Mouse (Mus musculus): Measurements from ENCODE around the gene Camk1g. TPM values are rescaled to one million over a fixed set of nuclear protein-coding genes. Genes with fewer than 3 reads are reported as not detected.

Gene Camk1g
- total and polyA plus RNA-seq, 3 experiments, result not detected

DNA sequence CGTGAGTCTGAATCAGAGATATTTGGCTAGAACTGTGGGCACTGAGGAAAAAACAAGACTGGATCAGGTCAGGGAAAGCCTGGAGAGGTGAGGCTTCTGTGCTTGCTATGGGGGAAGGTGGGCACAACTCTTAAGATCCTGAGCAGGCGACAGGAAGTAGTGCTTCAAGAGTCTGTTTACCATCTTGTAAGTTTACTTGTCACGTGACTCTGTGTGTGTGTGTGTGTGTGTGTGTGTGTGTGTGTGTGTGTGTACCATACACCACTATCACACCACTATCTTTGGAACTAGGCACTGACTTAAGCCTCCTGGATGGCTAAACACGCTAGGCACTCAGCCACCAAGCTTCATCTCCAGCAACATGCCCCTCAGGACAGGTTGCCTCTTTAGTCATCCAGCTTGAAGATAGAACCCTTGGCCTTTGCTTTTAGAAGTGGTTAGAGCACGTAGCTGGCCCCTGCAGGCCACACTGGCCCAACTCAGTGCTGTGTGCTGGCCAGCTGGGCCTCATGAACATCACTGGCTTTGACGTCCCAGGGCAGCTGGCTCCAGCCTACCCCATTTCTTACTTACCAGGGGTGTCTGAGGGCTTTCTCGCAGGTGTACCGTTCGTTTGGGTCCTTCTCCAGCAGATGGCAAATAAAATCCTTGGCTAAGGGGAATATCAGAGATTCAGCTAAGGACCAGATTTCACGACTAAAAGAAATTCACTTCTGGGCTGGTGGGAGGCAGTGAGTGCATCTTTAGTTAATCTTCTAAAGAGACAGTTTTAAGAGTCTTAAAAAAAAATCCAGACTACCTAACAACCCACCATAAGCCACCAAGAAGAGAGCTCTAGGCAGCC lies 20.2 kb downstream of the Camk1g start:
- TF ChIP-seq CTCF (conservative IDR thresholded peaks at IDR 0.05 in 1 of 2, IDR thresholded peaks at IDR 0.05 in 1 of 2; ENCODE audit: low read depth in 2 of 2, low read length in 2 of 2) (no peak), ELF1 (IDR thresholded peaks at IDR 0.05; ENCODE audit: low read depth, low read length) (no peak), CHD2 (IDR thresholded peaks at IDR 0.05; ENCODE audit: low read length) (no peak), USF1 (IDR thresholded peaks at IDR 0.05; ENCODE audit: low read depth, low read length) (no peak), E2F4 (IDR thresholded peaks at IDR 0.05; ENCODE audit: insufficient replicate concordance, low read depth, low read length) (no peak), ZNF384 (IDR thresholded peaks at IDR 0.05; ENCODE audit: low read depth, low read length) (no peak), UBTF (IDR thresholded peaks at IDR 0.05; ENCODE audit: low read depth, low read length) (no peak), MAZ (IDR thresholded peaks at IDR 0.05; ENCODE audit: low read depth, low read length) (no peak), JUN (IDR thresholded peaks at IDR 0.05; ENCODE audit: insufficient read depth, low read depth, low read length) (no peak), USF2 (conservative IDR thresholded peaks at IDR 0.05; ENCODE audit: low read depth, low read length) (no peak), HCFC1 (IDR thresholded peaks at IDR 0.05; ENCODE audit: low read depth, low read length) (no peak), MYC (IDR thresholded peaks at IDR 0.05; ENCODE audit: low read depth, low read length) (no peak), BHLHE40 (IDR thresholded peaks at IDR 0.05; ENCODE audit: low read depth, low read length) (no peak), TBP (conservative IDR thresholded peaks at IDR 0.05; ENCODE audit: low read depth, low read length) (no peak)
- Histone ChIP-seq H3K27me3 (replicated peaks) (peaks cover 1% of the 10 kb centered on the region), H3K9ac (ENCODE audit: insufficient read depth, low read depth) (no peak overlapping the region), H3K79me2 (replicated peaks; ENCODE audit: control insufficient read depth, extremely low read depth, insufficient read depth, poor library complexity, severe bottlenecking) (no peaks in the 10 kb centered on the region), H3K4me1 (ENCODE audit: control insufficient read depth in 1 of 2, insufficient read depth in 2 of 2) (peaks cover 0 to 4% of the 10 kb centered on the region in 2 experiments; a peak in 2 of 4 replicates), H3K36me3 (replicated peaks in 1 of 2; ENCODE audit: control insufficient read depth in 1 of 2, insufficient read depth in 1 of 2, low read length in 1 of 2) (no peaks in the 10 kb centered on the region), H3K9me3 (replicated peaks; ENCODE audit: low read length) (no peaks in the 10 kb centered on the region), H3K4me2 (ENCODE audit: insufficient read depth, low read depth, poor library complexity, severe bottlenecking) (no peak overlapping the region), H3K27ac (ENCODE audit: insufficient read depth, low read depth) (no peak overlapping the region), H3K4me3 (replicated peaks in 1 of 3; ENCODE audit: low read depth in 2 of 3, low read length in 2 of 3, poor library complexity in 1 of 3) (no peak overlapping the region)
- dilution Hi-C loops (cut with MboI; ENCODE audit: extremely low pct_ligation_motif_present, extremely low pct_unique_long_range_greater_than_20kb, low sequenced_read_pairs) (no loop called here), in situ Hi-C loops (cut with MboI; ENCODE audit: low pct_ligation_motif_present, low pct_unique_long_range_greater_than_20kb, low sequenced_read_pairs) (no loop called here)
- DNase-seq (ENCODE audit: extremely low read depth), result no peak

GRCm38 (mm10) chr1:193348261-193348962 lies 21.7 kb downstream of the Camk1g start:
- Histone ChIP-seq H3K9me3 (replicated peaks; ENCODE audit: low read length) (no peaks in the 10 kb centered on the region), H3K4me2 (ENCODE audit: insufficient read depth, low read depth, poor library complexity, severe bottlenecking) (no peak overlapping the region), H3K4me1 (ENCODE audit: control insufficient read depth in 1 of 2, insufficient read depth in 2 of 2) (peaks cover 0 to 8% of the 10 kb centered on the region in 2 experiments; a peak in 2 of 4 replicates), H3K9ac (ENCODE audit: insufficient read depth, low read depth) (no peak overlapping the region), H3K36me3 (replicated peaks in 1 of 2; ENCODE audit: control insufficient read depth in 1 of 2, insufficient read depth in 1 of 2, low read length in 1 of 2) (no peaks in the 10 kb centered on the region), H3K27ac (ENCODE audit: insufficient read depth, low read depth) (no peak overlapping the region), H3K79me2 (replicated peaks; ENCODE audit: control insufficient read depth, extremely low read depth, insufficient read depth, poor library complexity, severe bottlenecking) (no peaks in the 10 kb centered on the region), H3K4me3 (replicated peaks in 1 of 3; ENCODE audit: low read depth in 2 of 3, low read length in 2 of 3, poor library complexity in 1 of 3) (no peak overlapping the region), H3K27me3 (replicated peaks) (no peaks in the 10 kb centered on the region)
- no peak for TF ChIP-seq USF2 (conservative IDR thresholded peaks at IDR 0.05; ENCODE audit: low read depth, low read length)
- no peak for TF ChIP-seq POLR2AphosphoS2 (IDR thresholded peaks at IDR 0.05; ENCODE audit: low read depth, low read length)
- no peak for TF ChIP-seq HCFC1 (IDR thresholded peaks at IDR 0.05; ENCODE audit: low read depth, low read length)
- dilution Hi-C loops (cut with MboI; ENCODE audit: extremely low pct_ligation_motif_present, extremely low pct_unique_long_range_greater_than_20kb, low sequenced_read_pairs) (no loop called here), in situ Hi-C loops (cut with MboI; ENCODE audit: low pct_ligation_motif_present, low pct_unique_long_range_greater_than_20kb, low sequenced_read_pairs) (no loop called here)
- no peak for DNase-seq (ENCODE audit: extremely low read depth)
